Mouse (Mus musculus) lung, adult 2 months (tissue): Measurements from ENCODE around the gene Hhat. TPM values are rescaled to one million over a fixed set of nuclear protein-coding genes. Genes with fewer than 3 reads are reported as not detected.
A peak's percentile ranks its signal among the peaks of the same experiment; 100 is the strongest.

Experiments used
- DNase-seq: peaks from one replicate; pipeline ENCODE4 v3.0.0; 2022
- H3K4me1 ChIP-seq: fragments of 200-500 bp; 2 replicates; pipeline ENCODE4 v1.6.1; 2011; ENCODE audit warnings: low read length; ENCODE audit not compliant: control insufficient read depth, insufficient read depth
- H3K4me3 ChIP-seq: fragments of 200-500 bp; replicated peaks from 2 replicates; pipeline ENCODE3; 2011; ENCODE audit warnings: low read depth, mild to moderate bottlenecking, control low read depth, low read length; ENCODE audit errors: extremely low read depth
- CTCF ChIP-seq: fragments of 200-500 bp; IDR thresholded peaks from 2 replicates; pipeline ENCODE4 v1.5.1; 2011; ENCODE audit warnings: mild to moderate bottlenecking, low read length, control low read depth; ENCODE audit not compliant: insufficient read depth
- POLR2A ChIP-seq: fragments of 200-500 bp; IDR thresholded peaks from 2 replicates; pipeline ENCODE4 v1.6.1; 2011; ENCODE audit warnings: low read depth, mild to moderate bottlenecking, control low read depth, low read length, borderline replicate concordance; ENCODE audit errors: extremely low read depth
- WGBS: fragments of 180-500 bp; shearing (Covaris S2); methylation state at CpG from one replicate; pipeline ENCODE4 v1.1.7; 2018; 5-methylcytosine and 5-hydroxymethylcytosine counted together
- polyA plus RNA-seq: library from polyadenylated mRNA; depleted of rRNA; stranded (reverse); fragments of >200 nt; gene quantifications from 2 replicates; pipeline ENCODE4 v1.2.3, GENCODE M21; 2012

The Hhat gene
- polyA plus RNA-seq, 1 experiment, result 2.5 TPM

DNA sequence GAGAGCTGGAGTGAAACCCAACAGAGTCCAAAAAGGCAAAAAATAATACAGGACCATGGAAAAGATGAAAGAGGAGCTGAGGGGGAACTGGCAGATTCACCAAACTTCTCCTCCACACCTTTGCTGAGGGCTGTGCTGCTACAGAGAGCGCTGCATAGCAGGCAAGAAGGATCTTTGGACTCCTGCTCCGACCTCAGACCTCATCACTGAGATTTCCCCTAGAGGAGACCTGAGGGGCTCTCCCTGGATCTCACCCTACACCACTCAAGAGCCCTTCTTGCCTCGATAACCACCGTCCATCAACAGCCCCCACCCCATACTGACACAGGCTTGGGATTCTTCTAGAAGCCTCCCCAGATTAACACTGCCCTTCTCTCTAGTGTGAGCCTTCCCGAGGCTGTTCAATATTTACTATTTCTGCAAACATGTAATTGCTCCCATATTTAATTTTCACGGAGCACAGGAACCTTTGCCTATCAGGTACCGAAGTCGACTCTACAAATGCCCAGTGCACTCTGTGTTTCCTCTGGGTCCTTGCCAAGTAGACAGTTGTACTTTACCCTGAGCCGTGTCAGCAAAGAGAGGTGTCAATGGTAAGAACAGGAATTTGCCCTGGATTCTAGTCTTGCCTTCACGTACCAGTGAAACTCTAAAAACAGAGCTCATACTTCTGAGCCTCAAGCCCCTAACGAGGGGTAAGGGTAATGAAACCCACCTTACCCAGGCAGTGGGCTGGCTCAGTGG lies 158.9 kb downstream of the Hhat start:
- H3K4me3 ChIP-seq, result no peak overlapping the region
- no peaks in the 10 kb centered on the region for H3K4me1 ChIP-seq
- TF ChIP-seq CTCF (no peak), POLR2A (no peak)
- 60% methylated on average over 11 of the region's 11 CpGs for WGBS
- no peak for DNase-seq

DNA sequence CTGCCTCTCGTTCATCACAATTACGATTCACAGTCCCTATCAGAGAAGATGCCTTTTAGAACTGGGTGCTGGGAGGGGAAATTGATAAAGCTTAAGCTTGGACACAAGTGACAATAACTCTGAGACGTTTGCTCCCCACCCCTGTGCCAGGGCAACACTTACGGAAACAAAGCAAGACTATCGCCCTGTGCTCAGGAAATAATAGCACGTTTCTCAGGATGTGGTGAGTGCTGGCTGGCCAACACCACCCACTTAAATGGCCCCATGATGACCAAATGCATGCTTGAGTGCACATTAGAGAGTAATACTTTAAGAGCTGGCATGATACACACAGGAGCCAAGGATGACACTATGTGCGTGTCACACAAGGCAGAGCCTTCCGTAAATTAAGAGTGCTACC lies 164.1 kb downstream of the Hhat start:
- DNase-seq, result no peak
- no peaks in the 10 kb centered on the region for H3K4me1 ChIP-seq
- no peak overlapping the region for H3K4me3 ChIP-seq
- 53% methylated on average over 8 of the region's 8 CpGs for WGBS
- TF ChIP-seq CTCF (no peak), POLR2A (no peak)

DNA sequence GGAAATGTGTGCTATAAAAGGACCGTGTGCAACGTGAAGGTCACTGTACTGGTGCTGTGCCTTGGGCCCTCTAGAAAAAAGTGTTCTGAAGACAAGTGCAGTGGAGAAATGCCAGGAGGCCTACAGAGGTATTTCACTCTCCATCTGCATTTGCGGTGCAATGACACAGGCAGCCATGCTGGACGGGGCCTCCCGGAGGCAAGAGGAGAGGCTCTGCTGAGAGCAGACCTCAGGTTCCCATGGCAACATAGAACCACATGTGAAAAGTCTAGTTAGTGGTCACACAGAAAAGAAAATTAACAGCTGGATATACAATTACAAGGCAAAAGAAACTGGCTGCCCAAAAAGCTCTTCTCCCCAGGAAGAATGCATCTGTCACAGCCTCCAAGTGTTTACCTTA lies 166.6 kb downstream of the Hhat start:
- TF ChIP-seq CTCF (no peak), POLR2A (no peak)
- WGBS, result 67% methylated on average over 5 of the region's 5 CpGs
- DNase-seq, result no peak
- Histone ChIP-seq H3K4me1 (no peaks in the 10 kb centered on the region), H3K4me3 (no peak overlapping the region)

DNA sequence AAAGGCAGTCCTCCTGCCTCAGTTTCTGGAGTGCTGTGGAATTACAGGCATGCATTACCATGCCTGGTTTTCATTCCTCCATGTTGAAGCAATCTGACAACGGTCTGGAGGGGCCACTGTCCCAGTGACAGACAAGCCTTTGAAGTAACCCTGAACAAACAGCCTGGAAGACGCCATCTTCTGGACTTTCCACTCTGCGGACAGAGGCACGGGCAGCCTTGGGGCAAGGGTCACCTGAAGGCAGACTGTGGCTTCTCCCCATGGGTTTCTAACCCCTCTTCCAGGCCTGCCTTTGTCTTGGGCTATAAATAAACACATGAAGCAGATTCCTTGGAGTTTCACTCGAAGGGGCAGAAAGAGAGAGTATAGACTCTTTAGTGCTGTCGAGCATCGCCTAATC lies 167.5 kb downstream of the Hhat start:
- TF ChIP-seq CTCF (no peak), POLR2A (no peak)
- WGBS, result 57% methylated on average over 7 of the region's 7 CpGs
- no peak overlapping the region for H3K4me3 ChIP-seq
- H3K4me1 ChIP-seq, result no peaks in the 10 kb centered on the region
- DNase-seq, result no peak

DNA sequence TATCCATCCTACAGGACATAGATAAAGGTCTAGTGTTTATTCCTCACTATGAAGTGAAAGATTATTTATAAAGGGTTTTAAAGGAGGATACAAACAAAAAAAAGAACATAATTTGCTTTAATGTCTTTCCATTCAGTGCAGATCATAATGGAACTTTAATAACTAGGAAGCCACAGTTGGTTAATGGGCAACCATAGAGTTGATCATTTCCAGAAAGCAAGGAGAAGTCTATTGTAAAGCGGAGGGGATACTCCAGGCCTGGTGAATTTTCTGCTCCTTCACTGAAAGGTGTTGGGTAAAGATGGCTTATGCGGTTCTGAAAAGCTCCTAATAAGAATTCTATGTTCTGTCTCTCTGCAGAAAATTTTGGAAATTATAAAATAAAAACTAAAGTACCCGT lies 169.8 kb downstream of the Hhat start:
- Histone ChIP-seq H3K4me3 (no peak overlapping the region), H3K4me1 (no peaks in the 10 kb centered on the region)
- WGBS, result 93% methylated on average over 3 of the region's 3 CpGs
- TF ChIP-seq CTCF (no peak), POLR2A (no peak)
- no peak for DNase-seq

DNA sequence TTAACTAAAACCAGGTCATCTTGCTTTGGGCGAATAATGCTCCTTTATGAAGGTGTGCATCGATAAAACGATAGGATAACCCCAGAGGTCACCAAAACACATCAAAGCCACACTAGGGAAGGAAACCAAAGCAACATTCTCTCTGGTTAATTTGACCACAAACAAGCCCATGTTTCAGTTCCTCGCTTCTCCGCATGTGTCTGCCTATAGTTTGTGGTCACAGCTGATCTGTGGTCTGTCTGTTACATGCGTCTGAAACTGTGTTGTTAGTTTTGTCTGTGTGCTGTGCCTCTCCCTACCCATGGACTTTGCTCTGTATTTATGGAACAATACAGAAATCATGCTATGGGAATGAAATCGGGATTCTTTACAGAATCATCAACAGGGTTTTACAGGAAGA lies 171.3 kb downstream of the Hhat start:
- WGBS, result 77% methylated on average over 7 of the region's 7 CpGs
- no peak for DNase-seq
- TF ChIP-seq CTCF (no peak), POLR2A (no peak)
- H3K4me1 ChIP-seq, result no peaks in the 10 kb centered on the region
- H3K4me3 ChIP-seq, result no peak overlapping the region

DNA sequence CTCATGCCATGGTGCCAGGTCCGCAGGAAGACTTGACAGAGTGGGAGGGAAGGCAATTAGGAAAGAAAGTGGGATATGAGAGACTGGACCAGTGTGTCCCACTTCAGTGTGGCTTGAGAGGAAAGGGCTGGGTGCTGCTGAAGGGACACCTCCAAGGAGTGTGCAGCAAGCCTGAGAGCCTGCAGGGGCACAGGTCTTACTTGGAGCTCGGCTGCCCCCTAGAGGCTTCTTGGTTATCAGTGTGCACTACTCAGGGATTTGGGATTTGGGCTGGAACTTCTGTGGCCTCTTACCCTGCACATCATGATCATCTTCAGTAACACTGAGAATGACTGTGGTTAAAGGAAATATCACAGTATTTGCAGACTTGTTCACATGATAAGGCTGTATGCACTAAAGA lies 172.6 kb downstream of the Hhat start:
- H3K4me1 ChIP-seq, result no peaks in the 10 kb centered on the region
- peak; percentile 69 for DNase-seq
- H3K4me3 ChIP-seq, result no peak overlapping the region
- 43% methylated on average over 2 of the region's 2 CpGs for WGBS
- TF ChIP-seq CTCF, result peak; percentile 70
- TF ChIP-seq POLR2A, result no peak

DNA sequence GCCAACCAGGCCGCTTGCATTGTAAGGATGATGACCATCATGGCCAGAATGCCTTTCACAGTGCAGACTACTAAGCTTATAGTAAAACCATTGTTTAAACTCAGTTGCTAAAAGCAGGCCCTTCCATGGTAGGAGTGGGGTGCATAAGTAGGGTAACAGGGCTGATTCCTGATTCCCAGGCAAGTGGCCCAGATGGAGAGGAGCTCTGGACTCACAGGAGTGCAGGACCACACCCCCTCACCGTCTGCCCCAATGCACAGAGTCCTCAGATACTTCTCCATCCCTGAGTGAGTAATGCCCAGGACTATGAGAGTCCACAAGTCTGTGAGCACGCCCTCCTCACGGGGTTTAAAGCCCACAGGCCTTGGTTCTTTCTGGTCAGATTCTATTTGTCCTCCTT lies 175.6 kb downstream of the Hhat start:
- Histone ChIP-seq H3K4me1 (no peaks in the 10 kb centered on the region), H3K4me3 (no peak overlapping the region)
- WGBS, result 79% methylated on average over 4 of the region's 4 CpGs
- DNase-seq, result no peak
- no peak for TF ChIP-seq POLR2A
- TF ChIP-seq CTCF, result no peak

DNA sequence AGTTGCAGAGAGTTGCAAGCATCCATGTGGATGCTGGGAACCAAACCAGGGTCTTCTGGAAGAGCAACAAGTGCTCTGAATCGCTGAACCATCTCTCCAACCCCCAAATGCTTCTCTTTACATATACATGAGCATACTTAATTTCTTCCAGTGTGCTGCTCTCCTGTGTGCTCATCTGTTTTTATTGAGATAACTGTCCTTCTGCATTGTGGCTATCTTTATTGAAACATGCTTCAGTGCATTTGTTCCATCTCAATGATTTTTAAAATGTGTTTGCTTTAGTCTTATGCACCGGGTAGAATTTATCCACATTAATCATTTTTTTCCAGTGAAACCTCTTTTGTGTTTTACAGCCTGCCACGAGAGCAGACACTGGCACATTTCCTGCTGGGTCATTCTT lies 177.5 kb downstream of the Hhat start:
- no peak overlapping the region for H3K4me3 ChIP-seq
- no peak for TF ChIP-seq POLR2A
- 63% methylated on average over 3 of the region's 3 CpGs for WGBS
- no peak for DNase-seq
- H3K4me1 ChIP-seq, result no peaks in the 10 kb centered on the region

DNA sequence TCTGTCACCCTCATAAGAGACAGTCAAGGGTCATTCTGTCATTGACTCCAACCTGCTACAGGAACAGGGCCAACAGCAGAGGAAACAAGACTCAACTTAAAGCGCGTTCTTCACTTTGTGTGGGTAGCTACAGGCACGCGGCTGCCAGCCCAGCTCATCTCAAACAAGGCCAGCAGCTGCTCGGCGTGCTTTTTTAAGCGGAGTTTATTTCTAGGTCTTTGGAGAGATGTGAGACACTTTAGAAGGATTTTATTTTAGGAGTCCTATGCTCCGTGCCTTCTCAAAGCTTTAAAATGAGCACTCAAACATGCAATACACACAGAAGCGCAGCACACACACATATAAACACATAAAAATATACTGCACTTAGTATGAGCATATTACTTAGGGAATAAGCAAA lies 183.6 kb downstream of the Hhat start:
- WGBS, result 88% methylated on average over 9 of the region's 9 CpGs
- H3K4me3 ChIP-seq, result no peak overlapping the region
- TF ChIP-seq POLR2A (no peak), CTCF (no peak)
- no peak for DNase-seq
- no peaks in the 10 kb centered on the region for H3K4me1 ChIP-seq
